Mouse (Mus musculus): Measurements from ENCODE around the gene Olfr523. TPM values are rescaled to one million over a fixed set of nuclear protein-coding genes. Genes with fewer than 3 reads are reported as not detected.
A peak's percentile ranks its signal among the peaks of the same experiment; 100 is the strongest.
"Not testable (repeated sequence)": the region's sequence is repeated elsewhere in the genome, so short reads cannot be mapped to it uniquely, and the experiment has no call there.

Olfr523 gene
- not detected for polyA plus RNA-seq (2017; shearing (Covaris generic))

DNA sequence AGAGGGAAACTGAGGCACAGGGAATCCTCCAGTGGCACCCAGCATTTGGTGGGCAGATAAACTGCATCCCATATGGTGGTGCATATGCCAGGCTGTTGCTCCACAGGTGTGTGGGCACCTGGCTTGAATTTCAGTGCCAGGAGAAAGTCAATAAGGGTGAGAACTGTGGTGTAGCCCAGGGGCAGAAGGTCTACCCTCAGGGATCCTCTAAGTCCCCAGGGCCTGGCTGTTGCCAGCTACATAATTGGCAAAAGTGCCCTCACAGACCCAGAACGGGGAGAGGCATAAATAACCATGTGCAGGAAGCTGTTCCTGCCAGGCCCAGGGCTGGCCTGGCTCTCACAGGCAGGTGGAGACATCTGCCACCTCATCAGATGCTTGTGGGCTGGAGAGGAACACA is at the start of gene Olfr523:
Olfr523 (plus strand) TSS at position 282 of the 400 bp plus-strand sequence.
- no peak for ATAC-seq

DNA sequence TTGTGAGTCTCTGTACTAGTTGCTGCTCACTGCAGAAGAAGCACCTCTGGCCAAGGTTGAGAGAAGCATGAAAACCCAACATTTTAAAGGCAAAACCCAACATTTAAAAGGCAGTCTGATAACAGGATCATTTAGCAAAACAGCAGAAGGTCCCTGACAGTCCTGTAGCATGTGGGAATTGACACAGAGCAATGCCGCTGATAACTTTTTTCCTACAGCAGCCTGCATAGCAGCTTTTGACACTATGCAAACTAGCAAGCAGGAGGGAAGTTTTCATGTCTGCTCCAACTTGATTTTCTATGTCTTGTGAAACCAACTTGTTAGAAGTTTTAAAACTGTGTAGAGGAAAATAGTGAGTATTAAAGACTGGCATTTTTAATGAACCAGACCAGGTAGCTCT is 48.6 kb upstream of the Olfr523 start:
- no peak for ATAC-seq

DNA sequence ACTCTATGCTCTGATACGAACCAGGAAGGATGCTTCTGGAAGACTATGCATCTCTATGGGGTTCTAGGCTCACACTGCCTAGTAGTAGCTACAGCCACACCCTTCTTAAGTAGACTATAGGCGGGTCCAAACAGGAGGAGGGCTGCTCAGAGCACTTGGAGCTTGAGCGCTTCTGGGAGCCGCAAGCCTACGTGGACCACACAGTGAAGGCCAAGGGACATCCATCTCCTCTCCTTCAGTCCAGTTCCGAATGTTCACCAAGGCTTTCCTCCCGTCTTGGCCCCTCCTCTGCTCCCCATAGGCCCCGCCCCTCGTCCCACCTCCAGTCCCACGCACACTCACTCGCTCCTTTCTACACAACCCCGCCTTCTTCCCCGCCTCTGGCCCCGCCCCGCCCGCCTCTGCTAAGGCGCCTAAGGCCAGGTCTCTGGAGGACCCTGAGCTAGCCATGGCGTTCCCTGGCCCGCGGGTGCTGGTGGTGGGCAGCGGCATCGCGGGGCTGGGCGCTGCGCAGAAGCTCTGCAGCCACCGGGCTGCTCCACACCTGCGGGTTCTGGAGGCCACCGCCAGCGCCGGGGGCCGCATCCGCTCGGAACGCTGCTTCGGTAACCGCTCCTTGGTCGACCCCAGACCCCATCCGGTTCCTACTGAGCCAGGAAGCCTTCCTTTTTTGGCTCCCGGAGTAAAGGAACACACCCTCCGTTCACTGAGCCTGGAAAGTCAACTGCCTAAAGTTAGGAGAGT is 47.6 kb upstream of the Olfr523 start:
- ATAC-seq, result peak; percentile 89

DNA sequence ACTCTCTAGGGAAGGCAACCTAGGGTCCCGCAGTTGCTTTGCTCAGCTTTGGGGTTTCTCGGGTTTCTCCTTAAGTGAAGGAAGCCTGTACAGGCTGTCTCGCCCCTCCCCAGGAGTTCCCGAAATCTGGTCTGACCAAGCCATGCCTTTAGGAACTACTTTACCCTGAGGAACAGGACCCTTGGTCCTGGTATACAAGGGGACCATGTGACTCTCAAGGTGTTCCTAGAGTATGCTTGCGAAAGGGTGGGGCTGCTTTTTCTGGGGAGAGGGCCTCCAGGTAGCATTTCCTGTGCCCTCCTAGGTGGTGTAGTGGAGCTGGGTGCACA is 47.0 kb upstream of the Olfr523 start:
- peak; percentile 4 for ATAC-seq

DNA sequence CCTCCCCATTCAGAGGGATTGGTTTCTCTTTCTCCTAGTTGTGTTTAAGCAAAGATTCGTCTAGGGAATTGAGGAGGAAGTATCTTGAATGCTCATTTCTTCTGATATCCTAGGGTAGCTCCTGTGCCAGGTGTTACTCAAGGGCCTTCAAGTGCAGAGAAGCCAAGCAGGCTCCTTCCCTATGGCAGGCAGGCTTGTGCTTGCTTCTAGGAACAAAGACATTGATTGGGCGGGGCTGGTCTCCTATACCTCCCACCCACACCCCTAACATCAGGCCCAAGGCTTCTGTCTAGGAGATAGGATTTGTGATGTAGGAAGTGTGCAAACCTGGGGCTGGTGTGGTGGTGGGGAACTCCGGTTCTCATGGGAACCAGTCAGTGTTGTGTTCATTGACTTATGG is 46.1 kb upstream of the Olfr523 start:
- ATAC-seq, result no peak

DNA sequence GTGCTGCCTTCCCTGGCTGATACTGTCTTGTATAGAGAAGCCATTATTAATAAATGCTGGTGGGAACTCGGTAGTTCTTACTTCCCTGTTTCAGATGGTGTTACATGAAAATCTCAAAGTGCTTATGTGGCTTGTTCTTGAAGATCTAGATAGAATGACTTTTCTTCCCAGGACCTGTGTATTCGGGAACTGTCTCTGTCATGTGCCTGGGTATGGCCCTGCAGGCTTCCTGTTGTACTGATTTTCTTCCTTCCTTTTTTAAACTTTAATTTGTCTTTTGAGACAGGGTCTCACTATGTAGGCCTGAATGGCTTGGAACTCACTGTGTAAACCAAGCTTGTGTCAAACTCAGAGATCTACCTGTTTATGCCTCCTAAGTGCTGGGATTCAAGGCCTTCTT is 45.1 kb upstream of the Olfr523 start:
- no peak for ATAC-seq

DNA sequence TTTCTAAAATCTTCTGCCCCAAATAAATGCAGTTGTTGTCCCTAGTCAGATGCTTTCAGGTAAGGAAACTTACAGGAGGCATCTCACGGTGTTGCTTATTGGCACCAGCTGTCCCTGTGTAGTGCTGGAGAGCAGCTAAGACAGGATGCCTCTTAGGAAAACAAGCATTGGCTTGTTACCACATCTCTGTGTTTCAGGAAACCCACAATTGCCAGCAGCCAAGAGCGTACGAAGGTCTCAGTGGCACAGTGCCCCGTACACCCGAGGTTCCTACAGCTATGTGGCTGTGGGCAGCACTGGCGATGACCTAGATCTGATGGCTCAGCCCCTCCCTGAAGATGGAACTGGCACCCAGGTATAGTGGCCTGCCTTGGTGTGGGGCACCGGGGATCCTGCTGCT is 40.8 kb upstream of the Olfr523 start:
- ATAC-seq, result not testable (repeated sequence)

DNA sequence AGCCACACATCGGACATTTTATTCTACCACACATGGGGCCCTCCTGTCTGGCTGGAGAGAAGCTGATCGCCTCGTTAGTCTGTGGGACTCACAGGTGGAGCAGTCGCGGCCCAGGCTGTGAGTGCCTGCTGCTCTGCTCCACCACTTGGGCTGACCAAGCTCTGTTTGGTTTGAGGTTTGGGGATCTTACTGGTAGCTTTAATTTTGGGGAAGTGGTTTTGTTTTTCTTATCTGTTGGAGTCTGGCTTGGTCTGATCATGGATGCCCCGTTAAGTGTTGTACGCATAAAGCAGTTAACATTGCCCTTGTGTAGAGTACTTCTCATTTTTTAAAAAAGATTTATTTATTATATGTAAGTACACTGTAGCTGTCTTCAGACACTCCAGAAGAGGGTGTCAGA is 39.0 kb upstream of the Olfr523 start:
- ATAC-seq, result not testable (repeated sequence)

DNA sequence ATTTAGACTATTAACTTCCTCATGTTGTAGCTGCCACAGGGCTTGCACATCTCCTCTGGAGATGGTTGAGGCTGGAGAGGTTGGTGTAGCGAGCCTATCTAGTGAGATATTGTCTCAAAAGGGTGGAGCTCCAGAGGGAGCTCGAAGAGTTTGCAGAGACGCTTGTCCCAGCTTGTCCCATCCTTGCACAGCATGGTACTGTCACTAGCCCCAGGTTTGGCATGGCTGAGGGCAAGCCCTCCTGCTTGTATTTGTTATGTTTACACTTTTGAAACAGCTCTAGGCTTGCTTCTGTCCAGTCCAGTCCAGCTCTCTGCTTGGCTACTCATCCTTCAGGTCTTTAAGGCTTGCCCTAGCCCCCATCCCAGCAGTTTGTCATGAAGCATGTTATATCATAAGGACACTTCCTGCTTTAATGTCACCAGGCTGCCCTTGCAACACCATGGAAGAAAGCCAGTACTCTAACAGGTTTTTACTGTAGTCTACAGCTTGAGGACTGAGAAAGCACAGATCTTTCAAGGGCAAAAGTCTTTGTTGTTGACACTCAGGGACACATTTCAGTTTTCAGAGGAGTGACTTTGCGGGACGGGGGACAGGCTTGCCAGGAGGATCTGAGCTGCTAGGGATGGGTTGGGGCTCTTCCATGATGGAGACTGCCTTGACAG is 37.8 kb upstream of the Olfr523 start:
- no peak for ATAC-seq

DNA sequence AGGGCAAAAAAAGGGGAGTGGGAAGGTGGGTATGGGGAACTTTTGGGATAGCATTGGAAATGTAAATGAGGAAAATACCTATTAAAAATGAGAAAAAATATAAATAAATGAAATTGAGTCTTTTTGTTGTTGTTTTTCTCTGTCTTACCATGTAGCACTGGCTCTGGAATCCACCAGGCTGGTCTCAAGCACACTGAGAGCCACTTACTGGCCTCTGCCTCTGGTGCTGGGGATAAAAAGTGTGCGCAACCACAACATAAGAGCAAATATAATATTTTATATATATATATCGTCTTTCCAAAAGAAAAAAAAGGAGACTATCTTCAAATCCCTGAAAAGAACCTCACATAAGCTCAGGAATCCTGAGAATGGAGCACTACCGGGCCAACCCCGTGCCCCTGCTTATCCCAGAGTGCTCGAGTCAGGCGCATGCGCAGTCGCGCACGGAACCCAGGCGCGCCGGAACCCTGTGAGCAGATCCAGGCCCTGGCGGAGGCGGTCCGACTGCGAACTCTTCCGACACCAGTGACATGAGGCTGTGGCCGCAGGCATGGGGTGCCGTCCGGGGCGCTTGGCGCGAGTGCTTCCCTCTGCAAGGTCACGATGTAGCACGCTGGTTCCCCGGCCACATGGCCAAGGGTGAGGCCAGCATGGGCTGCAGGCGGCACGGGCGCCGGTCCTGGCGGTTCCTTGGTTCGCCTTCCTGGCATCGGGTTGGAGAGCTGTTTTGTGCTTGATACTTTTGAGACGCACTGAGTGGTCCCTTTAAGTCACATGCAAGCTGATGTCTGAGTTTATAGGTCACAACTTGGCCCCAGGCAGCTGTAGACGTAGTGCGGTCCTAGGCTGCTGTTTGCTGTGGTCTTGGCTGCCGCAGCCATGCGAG is 35.6 kb upstream of the Olfr523 start, which contains the start of gene Mtg1:
Mtg1 (plus strand) TSS at position 430 of the 886 bp plus-strand sequence.
- ATAC-seq, result peak; percentile 90

DNA sequence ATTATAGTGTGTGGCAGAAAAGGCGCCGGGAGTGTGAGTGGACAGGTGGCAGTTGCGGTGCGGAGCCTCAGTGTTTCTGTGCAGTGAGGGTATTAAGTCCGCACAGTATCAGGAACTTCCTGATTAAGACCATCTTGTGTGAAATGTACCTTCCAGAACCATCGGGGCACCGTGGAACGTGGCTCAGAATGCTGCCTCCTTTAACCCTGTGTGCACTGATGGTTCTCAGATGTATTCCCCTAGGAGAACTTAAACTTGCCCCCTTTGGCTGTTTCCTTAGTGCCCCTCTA is 35.1 kb upstream of the Olfr523 start:
- ATAC-seq, result no peak

DNA sequence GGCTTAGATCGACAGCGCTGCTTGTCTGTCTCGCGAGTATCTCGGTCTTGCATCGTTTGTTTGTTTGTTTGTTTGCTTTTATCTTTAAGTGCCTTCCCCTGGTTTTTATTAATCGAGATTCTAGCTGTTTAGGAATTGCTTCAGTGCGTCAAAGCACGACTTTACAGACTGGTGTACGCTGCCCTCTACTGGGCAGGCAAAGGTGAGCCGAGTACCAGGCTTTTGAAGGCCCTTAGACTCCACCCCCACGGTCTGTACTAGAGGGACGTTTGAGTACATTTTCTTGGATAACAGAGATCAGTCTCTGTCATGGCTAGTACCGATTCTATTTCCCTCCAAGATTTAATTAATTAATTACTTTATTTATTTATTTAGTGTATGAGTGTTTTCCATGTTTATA is 31.7 kb upstream of the Olfr523 start:
- no peak for ATAC-seq

DNA sequence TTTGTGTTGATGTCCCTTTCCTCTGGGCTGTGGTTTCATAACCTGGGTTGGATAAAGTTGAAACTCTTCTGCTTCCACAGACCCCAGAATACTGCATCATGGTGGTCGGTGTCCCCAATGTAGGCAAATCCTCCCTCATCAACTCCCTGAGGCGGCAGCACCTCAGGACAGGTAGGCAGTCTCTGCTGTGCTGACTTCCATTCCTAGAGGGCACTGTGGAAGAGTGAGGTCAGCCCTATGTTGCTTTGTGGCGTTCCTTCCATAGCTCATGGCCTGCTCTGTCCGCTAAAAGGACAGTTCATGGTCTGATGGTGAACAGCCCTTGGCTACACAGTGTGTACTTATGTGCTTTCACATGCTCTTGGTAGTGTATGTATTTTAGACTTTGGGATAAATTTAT is 28.5 kb upstream of the Olfr523 start:
- ATAC-seq, result no peak

DNA sequence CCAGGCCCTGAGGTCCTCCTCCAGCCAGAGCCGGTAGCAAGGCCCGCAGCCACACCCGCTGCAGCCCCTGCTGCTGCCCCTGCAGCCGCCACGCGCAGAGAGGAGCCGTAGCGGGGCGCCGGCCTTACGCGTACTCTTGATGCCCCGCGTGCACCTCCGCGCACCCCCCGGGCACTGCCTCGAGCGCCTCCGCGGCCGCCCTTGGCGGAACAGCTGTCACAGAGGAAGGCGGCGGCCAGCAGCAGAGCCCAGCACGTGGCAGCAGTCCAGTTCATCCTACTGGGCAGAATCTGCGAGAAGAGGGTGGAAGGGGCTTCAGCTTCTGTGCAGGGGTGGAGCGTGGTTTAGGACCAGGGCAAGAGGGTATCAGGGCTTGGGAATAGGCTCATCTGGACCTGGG is 19.6 kb upstream of the Olfr523 start:
- ATAC-seq, result no peak

DNA sequence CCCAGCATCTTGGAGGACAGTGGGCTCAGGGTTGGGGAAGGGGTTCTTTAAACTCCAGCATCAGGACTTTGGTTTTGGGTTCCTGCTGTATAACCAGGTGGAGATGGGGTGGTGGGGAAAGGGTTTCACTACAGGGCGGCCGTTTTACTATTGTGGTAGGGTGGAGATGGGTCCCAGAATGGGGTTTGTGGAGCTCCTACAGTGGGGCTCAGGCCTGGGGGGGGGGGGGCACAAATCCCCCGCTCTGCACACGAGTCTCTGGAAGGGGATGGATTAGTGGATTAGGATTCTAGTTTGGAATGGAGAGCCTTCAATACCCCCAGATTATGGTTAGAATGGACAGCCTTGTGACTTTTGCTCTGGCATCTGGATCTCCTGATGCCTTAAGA is 19.2 kb upstream of the Olfr523 start:
- ATAC-seq, result no peak

DNA sequence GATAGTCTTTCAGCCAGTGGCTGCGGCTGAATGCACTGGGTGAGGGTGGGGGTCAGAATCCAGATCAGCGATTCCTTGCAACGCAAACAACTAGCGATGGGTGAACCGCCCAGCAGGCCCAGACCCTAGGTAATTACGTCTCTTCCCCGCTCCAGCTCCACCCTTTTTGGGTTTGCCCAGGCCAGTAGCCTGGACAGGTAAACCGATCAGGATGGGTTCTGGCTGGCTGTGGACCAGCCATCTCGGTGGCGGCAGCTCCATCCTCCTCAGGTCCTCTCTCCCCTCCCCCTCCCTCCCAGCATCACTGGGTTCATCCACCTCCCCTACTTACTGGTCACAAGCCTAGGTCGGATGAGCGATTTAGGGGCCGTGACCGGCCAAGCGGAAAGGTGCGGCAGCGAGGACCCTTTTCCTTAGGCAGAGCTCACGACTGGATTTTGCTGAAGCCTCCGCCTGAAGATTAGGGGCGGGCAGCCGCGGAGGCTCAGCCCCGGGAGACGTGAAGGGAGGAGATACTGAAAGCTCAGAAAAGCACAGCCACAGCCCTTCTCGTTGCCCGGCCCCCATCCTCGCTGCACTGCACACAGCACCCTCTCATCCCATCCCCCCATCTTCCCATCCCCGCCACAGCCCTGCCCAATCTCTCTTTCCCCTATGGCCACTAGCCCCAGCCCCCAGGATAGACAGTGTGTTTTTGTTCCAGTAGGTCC is 18.6 kb upstream of the Olfr523 start, which contains the start of gene Sprn:
Sprn (minus strand) TSS at position 660 of the 710 bp plus-strand sequence.
- ATAC-seq, result no peak

DNA sequence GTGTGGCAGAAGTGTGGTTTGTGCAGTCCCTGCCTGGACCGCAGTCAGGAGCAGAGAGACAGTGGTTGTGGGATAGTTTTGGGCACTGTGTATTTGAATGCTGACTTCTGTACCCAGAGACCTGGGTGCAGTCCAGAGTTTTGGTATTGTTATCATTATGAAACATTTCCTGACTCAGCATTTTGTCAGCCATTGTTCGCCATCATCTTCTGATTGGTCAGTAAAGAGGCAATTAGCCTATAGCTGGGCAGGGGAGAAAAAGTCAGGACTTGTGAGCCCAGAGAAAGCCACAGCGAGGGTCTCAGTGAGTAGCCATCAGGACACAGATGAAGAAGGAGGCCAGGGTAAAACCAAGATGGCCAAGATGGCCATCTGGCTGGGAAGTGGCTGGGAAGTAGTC is 12.7 kb upstream of the Olfr523 start:
- no peak for ATAC-seq

DNA sequence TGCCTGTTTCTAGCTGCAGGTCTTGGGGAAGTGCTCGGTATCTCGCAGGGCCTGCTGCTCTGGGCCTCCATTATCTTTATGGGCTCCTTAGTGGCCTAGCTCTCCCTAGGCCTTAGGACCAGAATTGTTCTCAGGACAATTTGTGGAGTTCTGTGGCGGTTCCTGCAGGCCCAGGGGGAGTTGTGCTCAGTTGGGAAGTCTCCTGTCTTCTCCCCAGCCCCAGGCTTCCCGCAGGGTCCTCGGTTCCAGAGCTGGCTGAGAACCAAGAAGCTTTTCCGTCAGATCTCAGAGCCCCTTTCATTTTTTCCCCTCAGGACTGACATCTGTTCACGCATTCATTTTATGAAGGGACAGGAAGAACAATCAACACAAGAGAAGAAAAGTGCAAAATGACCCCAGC is 8.4 kb upstream of the Olfr523 start, which contains the start of gene Olfr522:
Olfr522 (minus strand) TSS at position 101 of the 400 bp plus-strand sequence.
- no peak for ATAC-seq

DNA sequence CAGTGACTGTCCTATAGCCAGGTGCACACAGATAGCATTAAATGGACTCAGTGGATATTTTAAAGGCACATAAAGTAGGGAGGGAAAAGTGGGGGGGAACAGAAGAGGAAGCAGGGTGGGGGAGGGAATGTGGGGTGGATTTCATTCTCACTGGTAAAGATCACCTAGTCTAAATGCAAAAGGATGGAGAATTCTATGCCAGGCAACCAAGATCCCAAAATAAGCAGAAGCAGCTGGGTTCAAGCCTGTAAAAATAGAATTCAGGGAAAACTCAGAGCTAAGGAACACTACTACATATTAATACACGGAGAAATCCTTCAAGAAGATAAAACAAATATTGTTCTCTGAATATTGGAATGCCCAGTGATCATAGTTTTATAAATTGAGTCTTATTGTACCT is 5.1 kb upstream of the Olfr523 start:
- no peak for ATAC-seq

DNA sequence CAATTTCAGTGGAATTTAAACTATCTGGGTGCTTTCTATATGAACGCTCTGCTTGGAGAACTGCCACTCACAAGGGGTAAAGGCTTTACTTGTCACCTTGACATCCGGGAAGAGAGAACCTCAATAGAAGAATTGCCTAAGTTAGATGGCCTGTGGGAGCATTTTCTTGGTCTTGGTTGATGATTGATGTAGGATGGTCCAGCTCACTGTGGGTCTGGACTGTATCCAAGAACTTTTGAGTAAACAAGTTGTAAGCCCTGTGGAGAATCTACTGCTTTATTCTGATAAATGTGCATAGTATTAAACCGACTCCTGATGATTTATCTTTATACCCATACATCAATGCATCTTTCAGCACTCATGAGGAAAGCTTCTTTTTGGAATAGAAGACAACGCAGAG is 3.6 kb upstream of the Olfr523 start:
- ATAC-seq, result no peak

DNA sequence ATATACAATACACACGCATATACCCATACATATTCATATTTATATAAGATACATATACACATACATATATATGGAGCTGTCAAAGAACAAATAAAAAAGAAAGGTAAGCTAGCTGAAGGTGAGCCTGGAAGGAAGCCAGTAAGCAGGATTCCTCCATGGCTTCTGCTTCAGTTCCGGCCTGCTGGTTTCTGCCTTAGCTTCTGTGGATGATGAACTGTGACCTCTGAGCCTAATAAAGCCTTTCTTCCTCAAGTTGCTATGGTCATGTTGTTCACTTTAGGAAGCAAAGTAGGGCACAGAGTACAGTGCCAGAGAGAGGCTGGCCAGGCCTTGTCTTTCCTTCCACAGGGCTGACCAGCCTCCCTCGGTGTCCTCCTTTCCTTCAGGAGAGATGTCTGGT is 2.2 kb upstream of the Olfr523 start:
- no peak for ATAC-seq

DNA sequence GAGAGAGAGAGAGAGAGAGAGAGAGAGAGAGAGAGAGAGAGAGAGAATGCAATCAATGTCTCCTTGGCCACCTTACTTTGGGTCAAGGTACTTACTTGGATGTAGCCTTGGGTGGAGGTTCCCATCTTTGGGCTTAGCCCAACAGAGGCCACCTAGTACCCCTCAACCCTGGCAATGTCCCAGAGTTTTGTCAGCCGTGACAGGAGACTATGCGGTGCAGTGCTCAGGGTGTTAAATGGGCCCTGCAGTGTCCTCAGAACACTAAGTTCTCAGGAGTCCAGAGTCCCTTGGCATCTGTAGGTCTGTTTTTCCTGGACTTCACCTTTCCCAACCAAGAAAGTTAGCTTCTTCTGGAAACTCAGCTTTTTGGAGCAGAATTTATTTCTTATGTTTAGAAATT is 6.2 kb downstream of the Olfr523 start:
- ATAC-seq, result no peak

DNA sequence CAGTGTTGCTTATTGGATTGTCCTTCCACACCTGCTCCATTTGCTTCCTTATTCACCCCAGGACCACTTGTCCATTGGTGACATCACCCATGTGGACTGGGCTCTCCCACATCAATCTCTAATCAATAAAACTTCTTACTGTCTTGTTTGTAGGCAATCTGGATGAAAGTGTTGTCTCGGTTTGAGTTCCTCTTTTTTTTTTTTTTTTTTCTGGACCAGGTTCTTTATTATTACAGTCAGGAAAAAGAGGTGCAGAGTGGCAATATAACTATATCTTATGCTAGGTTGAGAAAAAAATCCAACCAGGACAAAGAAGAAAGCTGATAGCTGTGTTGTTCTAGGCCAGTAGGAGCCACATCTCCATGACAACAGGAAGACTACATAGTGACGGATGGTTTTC is 7.7 kb downstream of the Olfr523 start:
- no peak for ATAC-seq

Data from inflammation-experienced regulatory T-cells, adult 6 months (primary cell).